Mouse (Mus musculus): ENCODE data around the gene Hps6. TPM values are rescaled to one million over a fixed set of nuclear protein-coding genes. Genes with fewer than 3 reads are reported as not detected.

Gene Hps6
- total RNA-seq, 2 experiments from 2014 or later, result 3.6 to 3.9 TPM

DNA sequence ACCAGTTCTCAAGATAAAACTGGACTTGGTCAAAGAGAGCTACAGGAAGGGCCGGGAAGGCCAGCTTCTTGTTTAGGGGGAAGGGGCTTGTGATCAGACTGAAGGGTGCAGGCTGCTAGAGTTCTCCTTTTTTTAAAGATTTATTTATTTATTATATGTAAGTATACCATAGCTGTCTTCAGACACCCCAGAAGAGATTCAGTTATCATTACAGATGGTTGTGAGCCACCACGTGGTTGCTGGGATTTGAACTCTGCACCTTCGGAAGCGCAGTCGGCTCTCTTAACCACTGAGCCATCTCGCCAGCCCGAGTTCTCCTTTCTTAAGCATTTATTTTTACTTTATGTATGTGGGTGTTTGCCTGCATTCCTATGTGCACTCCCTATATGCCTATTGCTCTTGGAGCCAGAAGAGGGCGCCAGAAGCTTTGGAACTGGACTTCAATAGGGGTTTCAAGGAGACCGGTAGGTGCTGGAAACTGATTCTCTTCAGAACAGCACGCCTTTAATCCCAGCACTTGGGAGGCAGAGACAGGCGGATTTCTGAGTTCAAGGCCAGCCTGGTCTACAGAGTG lies 25.5 kb downstream of the Hps6 start:
- no peak for DNase-seq (ENCODE audit: low spot score)

GRCm38 (mm10) chr19:46029652-46030051 lies 26.3 kb downstream of the Hps6 start:
- DNase-seq (ENCODE audit: low spot score), result no peak

GRCm38 (mm10) chr19:46030196-46030983 lies 27.1 kb downstream of the Hps6 start:
- DNase-seq (ENCODE audit: low spot score), result no peak

DNA sequence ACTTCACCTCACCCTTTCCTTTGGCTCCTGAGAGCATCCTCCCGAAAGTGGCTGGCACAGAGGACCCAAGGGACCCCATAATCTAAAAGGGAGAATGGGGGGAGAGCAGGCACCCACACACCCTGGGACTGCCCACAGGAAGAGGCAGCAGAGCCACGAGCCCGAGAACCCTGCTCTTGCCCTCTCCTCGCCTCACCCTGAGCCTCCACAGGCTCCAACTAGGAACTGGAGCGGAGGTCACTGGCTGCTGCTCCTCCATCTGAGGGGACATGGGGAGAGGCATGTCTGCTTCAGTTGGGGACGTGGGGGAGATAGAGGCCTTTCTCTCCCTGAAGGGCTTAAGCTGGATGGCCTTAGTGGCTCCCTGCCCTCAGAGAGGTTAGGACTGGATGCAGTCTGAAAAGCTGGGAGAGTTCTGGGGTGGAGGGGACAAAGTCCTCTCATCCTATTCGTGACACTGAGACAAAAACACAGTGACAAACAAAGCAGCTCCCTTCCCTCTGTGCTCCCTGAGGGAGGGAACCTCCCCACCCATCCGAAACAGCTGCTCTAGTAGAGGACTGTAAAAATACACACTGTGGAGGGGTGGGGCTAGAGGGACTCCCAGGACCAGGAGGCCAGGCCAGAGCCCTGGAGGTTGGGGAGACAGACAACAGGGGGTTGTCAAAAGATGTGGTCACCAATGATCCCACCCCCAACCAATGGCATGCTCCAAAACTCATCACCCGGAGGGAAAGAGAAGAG lies 28.6 kb downstream of the Hps6 start:
- DNase-seq (ENCODE audit: low spot score), result no peak

DNA sequence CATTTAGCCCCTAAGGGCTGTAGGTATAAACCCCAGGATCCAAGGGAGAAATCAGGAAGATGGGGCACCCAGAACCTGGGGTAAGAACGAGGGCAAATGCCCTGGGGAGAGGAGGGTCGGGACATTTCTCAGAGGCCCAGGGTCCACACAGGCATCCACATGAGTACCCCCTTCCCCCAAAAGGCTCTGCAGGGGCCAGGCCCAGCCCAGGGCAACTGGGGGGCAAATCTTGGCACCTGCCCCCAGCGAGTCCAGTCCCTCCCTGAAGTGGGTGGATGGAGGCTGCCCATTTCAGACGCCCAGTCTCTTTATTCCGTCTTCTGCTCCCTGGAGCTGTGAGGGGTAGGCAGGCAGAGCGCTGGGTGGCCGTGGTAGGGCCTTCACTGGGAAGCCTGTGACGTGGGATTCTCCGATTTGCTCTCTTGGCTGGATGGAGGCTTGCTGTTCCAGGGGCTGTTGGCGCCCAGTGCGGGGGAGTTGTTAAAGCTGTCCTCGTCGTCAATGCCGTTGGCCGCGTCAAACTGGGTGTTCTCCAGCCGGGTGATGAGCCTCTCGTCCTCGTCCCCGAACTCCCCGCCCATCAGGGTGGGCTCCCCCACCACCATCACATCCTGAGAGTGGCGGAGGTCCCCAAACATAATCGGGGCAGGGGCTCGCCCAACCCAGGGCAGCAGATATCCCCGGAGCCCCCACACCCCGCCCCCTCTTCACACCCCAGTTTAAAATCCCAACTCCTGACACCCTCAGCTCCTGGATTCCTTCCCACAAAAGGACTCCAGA lies 29.6 kb downstream of the Hps6 start:
- DNase-seq (ENCODE audit: low spot score), result no peak

DNA sequence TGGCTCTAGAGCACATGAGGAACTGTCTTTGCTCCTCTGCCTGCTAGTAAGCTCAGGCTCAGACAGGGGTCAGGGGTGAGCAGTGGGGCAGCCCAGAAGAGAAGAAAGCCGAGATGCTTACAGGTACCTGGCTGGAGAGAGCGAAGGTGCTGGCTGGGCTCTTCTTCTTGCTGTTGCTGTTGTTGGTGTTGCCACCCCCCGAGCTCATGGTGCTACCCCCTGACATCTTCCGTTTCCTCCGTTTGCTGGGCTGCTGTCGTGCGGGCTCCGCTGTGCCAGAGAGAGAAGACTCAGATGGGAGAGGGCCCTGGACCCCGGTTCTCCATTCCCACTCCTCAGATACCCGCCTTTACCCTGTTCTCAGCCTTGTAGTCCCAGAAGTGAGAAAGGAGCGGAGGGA lies 30.6 kb downstream of the Hps6 start:
- no peak for DNase-seq (ENCODE audit: low spot score)

GRCm38 (mm10) chr19:46035971-46036370 lies 32.7 kb downstream of the Hps6 start:
- no peak for DNase-seq (ENCODE audit: low spot score)

GRCm38 (mm10) chr19:46036477-46037242 lies 33.4 kb downstream of the Hps6 start:
- no peak for DNase-seq (ENCODE audit: low spot score)

DNA sequence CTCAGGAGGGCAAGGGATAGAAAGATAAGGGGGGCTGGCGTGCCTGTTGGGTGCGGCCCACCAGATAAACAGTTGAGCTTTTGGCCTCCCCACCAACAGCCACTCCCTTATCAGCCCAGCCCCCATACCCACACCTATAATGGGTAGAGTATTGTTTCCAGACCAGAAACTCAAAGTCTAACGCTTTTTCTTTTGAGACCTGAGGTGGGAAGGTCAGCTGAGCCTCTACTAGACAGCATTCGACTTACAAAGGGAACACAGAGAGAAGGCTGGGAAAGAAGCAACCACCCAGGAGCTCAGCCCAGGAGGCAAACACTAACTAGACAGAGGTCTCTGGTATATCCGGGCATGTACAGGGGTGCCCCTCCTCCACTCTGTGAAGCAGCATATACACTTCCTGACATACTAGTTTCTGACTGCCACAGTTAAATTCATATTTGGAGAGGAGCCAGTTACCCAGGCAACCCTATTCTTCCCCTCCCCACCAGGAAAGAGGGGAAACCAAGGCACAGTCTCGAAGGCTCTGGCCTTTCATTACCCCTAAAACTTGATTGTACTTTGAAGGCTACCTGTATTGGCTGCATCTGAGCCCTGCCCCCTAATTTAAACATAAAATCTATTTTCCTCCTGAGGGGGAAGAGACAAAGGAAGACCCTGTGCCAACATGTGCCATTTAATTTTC lies 34.1 kb downstream of the Hps6 start:
- DNase-seq (ENCODE audit: low spot score), result no peak

- no peak for DNase-seq (ENCODE audit: low spot score)
These were observed 34.9 kb downstream of the Hps6 start for GRCm38 (mm10) chr19:46037925-46038850.

GRCm38 (mm10) chr19:46038851-46039260 lies 35.5 kb downstream of the Hps6 start:
- no peak for DNase-seq (ENCODE audit: low spot score)

DNA sequence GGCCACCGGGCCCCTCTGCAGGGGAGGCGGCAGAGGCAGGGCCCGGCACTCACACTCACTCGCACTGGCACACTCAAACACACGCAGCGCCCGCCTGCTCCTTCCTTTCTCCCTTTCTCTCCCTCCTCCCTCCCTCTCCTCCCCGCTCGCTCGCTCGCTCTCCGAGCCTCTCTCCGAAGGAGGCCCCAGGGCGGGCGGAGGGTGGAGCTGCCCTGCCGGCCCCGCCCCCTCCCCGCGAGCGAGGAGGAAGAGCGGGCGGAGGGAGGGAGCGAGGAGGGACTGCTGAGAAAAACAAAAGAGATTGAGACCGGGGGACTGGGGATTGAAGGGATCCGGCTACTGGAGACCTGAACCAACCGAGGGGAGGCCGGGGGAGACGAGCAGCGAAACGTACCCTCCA lies 36.2 kb downstream of the Hps6 start:
- peak; percentile 77 for DNase-seq (ENCODE audit: low spot score)

- DNase-seq (ENCODE audit: low spot score), result no peak
These were observed 37.0 kb downstream of the Hps6 start for GRCm38 (mm10) chr19:46040149-46040902.

DNA sequence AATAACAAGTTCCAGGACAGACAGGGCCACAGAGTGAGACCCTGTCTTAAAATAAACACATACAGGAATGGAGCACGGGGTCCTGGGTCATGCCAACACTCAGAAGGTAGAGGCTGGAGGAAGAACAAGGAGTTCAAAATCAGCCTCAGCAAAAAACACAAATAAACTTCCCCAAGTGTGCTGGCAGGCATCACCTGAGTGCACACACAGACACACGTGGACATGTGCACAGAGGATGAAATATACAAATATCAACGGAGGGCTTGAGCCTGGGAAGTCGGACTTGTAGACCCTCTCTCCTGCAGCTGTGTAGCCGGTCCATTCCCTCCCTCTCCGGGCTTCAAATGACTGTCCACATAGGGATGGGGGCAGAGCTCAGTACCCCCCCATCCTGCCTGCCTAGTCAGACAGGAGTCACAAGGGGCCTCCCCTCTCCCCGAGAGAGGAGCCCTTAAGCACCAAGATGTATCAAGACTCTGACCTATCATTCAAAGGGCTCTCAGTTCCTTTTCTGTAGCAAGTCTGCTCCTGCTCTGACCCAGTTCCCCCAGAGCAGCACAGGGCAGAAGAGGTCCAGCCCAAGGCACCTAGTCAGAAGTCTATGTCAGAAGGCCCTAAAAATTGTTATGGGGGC lies 38.1 kb downstream of the Hps6 start:
- no peak for DNase-seq (ENCODE audit: low spot score)

GRCm38 (mm10) chr19:46041933-46042475 lies 38.7 kb downstream of the Hps6 start:
- DNase-seq (ENCODE audit: low spot score), result peak; percentile 62

- no peak for DNase-seq (ENCODE audit: low spot score)
These were observed 39.2 kb downstream of the Hps6 start for GRCm38 (mm10) chr19:46042476-46043011.

DNA sequence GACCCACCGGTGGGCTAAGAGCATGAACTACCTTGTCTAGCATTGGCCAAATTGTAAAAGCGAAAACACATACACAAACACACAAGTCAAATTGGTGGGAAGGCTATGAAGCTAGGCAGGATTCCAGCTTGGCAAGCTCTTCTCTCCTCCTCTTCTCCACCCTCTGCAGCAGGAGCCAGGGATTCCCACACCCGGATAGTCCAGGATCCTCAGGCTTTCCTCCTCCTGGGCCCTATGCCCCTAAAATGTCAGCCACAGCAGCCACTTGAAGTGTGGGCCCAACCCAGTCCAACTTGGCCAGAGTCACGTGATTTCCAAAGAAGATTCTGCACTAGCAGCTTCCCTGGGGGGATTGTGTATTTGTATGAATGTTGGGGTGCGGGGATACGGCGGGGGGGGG lies 40.1 kb downstream of the Hps6 start:
- peak; percentile 45 for DNase-seq (ENCODE audit: low spot score)
